Mouse (Mus musculus) gonadal fat pad, adult 2 months (tissue): ENCODE results near the gene Gjc2. TPM values are rescaled to one million over a fixed set of nuclear protein-coding genes. Genes with fewer than 3 reads are reported as not detected.

Experiments used
- DNase-seq: peaks from one replicate; pipeline ENCODE4 v3.0.0-alpha.2; 2012; ENCODE audit warnings: low read depth
- polyA plus RNA-seq: library from polyadenylated mRNA; depleted of rRNA; stranded (reverse); fragments of >200 nt; gene quantifications from 2 replicates; pipeline ENCODE4 v1.2.3, GENCODE M21; 2012

Gene Gjc2
- polyA plus RNA-seq, 1 experiment: 2.8 TPM

- DNase-seq: no peak
Observed at GRCm38 (mm10) chr11:59208153-59208831, 25.3 kb upstream of the Gjc2 start, which contains the start of gene 2310033P09Rik. Gene 2310033P09Rik, plus strand, starts transcription at chr11:59208321.

DNA sequence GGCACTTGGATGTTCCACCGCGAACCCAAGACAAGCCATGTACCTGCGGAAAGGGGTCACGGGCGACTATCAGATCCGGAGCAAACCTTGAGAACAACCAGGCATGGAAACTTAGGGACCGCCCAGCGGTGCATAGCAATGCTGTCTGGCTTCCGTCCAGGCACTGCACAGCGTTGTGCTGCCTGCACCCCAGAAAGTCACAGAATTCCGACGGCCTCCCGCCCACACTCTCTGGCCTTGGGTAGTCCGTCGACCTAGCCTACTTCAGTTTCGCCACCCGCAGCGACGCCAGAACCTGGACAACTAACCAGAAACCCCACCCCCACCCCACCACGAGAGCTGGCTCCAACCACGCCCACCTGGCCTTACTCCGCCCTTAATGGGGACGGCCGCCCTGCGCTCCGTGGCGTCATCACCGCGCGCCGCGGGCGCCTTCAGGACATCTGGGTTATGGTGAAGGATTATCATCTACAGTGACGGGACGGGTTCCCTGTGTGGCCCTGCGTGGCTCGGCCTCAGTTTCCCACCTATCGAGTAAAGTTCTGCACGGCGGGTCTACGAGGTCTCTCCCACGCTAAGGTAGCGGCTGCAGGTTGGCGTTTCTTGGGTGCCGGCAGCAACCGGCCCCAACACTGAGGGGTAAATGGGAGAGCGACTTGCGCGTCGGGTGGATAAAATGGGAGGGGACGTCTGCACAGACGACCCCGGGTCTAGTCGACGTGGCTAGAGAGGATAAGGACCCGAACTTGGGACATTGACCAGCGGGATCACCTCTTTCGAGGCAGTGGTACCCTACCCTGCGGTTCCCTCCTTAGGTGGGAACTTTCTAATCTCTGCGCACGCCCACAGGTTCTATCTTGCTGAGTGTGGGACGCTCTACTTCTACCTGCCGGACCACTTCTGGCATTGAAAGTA lies 19.3 kb upstream of the Gjc2 start, which contains the start of gene Mrpl55:
Mrpl55 (plus strand) TSS at position 406 of the 915 bp plus-strand sequence.
- no peak for DNase-seq

GRCm38 (mm10) chr11:59201216-59202002 lies 18.4 kb upstream of the Gjc2 start:
- no peak for DNase-seq

- no peak for DNase-seq
Observed at GRCm38 (mm10) chr11:59196230-59196629, 13.2 kb upstream of the Gjc2 start.

DNA sequence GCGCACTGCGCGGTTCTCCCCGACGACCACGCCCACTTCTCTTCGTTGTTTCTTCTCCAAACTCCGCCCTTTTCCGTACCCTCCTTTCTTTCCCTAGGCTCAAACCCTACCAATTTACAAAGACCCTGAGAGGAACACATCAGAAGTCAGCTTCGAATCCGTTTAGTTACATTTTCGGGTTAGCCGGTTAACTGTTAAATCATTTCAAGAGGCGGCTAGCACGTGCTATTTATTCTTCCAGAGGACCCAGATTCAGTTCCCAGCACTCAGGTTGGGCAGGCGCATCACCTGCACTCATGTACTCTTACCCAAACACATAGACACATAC lies 9.0 kb upstream of the Gjc2 start, which contains the start of gene Guk1:
Guk1 (minus strand) TSS at position 154 of the 328 bp plus-strand sequence.
- DNase-seq: no peak

GRCm38 (mm10) chr11:59191231-59192058 lies 8.4 kb upstream of the Gjc2 start:
- no peak for DNase-seq

- no peak for DNase-seq
Observed at GRCm38 (mm10) chr11:59187706-59188105, 4.7 kb upstream of the Gjc2 start.

DNA sequence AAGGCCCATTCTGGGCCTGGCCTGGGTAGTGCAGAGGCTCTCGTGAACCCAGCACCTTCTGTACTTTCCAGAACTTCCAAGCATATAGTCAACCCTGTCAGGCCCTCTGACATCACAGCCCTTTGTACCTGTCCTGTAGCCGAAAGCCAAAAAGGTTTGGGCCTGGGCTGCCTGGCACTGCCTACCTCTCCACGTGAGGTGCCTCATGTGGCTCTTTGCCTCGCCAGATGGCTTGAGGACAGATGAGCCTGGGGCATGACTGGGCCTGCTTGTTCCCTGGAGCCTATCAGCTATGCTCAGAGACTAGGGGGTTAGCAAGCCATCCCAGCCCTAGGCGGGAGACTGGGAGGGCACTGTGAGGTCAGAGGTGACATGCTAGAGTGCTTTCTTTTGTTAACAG lies 2.5 kb upstream of the Gjc2 start:
- DNase-seq: no peak

- DNase-seq: no peak
Observed at GRCm38 (mm10) chr11:59183821-59184220, 808 bp upstream of the Gjc2 start.

DNA sequence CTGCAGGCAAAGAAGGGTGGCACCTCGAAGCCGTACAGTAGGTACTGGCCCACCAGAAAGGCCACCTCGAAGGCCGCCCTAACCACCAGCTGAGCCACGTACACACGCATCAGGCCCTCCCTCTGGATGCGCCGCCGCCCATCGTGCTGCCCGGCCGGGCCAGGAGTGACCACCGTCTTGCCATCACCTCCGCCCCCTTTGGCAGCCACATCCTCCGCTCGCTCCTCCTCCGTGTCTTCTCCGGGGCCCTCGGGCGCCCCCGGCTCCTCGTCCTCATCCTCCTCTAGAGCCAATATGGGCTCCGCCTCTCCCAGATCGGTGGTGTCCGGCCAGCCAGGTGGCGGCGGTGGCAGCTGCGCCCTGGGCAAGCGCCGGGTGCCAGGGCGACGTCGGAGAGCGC lies 6.1 kb downstream of the Gjc2 start:
- DNase-seq: no peak

DNA sequence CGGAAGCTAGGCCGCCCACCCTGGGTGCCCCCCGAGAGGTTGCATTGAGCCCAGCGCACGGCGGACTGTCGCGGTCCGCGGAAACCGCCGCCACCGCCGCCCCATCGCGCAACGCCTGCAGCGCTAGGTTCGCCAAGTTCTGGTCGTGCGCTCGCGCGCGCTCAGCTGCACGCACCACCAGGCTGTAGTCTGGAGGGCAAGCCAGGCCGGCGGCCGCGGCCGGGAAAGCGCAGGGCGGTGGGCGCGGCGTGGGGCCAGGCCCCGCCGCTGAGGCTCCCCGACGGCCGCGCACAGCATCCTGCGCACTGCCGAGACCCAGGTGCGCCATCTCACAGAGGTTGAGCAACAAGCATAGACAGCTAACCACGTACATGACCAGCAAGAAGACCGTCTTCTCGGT lies 6.5 kb downstream of the Gjc2 start:
- DNase-seq: no peak

GRCm38 (mm10) chr11:59174189-59174838 lies 8.7 kb downstream of the Gjc2 start:
- DNase-seq: no peak

DNA sequence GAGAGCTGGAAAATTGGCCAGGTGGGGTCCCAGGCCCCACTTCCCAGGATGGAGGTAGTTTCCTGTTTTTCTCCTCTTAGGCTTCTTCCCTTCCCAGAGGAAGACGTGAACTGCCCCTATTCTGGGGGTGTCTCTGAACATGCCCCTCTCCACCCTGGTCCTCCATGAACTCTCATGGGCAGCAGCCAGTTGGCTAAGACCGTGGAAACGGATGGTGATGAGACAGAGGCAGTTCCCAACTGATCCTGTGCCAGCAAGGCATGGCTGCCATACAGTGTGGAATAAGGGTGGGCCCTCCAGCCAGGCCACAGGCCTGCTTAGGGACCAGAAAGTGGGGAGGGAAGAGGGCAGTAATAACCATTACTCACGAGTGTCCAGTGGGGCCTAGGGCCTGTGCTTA lies 12.5 kb downstream of the Gjc2 start:
- no peak for DNase-seq

DNA sequence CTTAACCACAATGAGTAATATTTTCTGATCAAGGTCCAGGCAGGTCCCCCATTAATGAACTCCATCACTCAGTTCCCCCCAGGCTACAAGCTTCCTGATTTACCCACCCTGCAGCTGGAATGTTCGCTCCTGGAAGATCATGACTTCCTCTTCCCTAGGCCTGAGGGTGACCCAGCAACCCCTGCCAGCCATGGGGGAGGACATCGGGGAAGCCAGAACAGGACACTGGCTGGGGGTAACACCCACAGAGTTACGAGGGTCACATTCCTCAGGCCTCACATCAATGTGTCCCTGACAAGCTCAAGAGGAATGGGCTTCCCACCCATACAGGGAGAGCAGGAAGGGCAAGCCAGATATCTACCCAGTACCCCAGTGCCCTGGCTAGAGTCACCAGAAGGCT lies 13.2 kb downstream of the Gjc2 start:
- no peak for DNase-seq

DNA sequence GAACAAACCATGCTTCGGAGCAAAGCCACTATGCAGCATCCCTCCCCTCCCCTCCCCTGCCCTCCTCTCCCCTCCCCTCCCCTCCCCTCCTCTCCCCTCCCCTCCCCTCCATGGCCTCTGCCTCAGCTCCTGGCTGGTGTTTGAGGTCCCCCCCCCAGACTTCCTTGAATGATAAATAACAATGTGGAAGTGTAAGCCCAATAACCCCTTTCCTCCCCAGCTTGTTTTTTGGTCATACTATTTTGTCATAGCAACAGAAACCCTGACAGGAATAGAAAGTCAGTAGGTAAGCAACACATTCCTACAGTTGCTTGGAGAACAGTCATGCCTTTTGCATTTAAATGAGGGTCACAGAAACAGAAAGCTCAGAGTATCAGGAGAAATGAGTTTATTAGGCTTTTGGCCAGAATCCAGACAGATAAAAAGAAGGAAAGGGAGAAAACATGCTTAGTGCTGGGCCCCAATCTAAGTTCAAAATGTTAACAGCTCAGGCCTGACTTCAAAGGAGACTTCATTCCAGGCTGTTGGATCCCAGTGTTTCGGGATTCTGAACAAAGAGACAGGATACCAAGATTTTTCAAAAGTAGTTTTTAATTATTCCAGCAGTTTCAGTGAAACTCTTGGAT lies 17.3 kb downstream of the Gjc2 start:
- no peak for DNase-seq

DNA sequence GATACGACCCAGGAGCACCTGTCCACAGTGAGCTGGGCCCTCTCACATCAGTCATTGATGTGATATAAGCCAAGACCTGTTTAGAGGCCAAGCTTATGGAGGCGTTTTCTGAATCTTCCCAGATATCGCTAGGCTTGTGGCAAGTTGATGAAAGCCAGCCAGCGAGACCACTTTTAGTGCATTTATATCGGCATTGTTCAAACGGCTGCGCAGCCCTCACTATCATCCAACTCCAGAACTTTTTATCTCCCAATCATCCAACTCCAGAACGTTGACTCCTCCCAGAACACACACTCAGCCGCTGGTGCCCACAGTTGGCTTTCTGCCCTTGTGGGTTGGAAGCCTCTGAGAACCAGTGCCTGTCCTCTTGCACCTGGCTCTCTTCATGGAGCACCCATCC lies 18.6 kb downstream of the Gjc2 start:
- no peak for DNase-seq

DNA sequence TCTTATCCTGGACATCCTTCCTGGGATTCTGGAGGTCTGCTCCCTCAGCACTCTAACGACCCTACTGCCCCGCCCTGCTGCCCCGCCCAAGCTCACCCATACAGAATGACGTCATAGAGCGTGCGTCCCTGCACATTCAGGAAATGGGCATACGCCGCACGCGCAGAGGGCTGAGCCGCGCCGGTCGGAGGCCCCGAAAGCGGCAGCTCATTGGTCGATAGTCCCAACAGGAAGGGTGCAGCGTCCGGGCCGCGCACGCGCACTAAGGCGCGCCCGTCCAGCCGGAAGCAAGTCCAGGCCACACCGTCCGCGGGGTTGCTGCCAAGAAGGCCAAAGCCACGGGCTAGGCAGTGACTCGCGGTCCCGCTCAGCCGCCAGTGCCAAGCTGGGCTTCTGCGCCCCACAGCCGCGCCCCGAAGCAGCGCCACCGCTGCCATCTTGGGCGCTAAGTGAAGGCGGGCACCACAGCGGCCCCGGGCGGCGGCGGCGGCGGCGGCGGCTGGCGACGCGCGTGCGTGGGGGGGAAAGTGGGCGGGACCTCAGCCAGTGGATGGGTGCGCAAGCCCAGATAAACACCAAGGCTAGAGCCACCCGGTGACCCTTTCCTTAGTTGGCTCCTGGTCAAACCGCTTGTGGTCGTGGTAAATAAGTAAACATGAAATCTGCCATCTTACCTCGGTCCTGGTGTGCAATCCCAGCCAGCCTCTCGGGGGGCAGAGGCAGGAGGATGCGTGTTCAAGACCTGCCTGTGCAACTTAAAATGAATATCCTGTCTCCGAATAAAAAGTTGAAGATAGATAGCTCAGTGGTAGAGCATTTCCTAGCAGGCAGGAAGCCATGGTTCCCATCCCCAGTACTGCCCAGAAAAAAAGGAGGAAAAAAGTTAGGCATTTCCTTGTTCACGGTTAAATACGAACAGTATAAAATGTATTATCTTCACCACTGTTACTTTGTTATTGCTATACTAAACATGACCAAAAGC lies 19.5 kb downstream of the Gjc2 start, which contains the start of gene Iba57:
Iba57 (minus strand) TSS at position 485 of the 982 bp plus-strand sequence.
- no peak for DNase-seq

DNA sequence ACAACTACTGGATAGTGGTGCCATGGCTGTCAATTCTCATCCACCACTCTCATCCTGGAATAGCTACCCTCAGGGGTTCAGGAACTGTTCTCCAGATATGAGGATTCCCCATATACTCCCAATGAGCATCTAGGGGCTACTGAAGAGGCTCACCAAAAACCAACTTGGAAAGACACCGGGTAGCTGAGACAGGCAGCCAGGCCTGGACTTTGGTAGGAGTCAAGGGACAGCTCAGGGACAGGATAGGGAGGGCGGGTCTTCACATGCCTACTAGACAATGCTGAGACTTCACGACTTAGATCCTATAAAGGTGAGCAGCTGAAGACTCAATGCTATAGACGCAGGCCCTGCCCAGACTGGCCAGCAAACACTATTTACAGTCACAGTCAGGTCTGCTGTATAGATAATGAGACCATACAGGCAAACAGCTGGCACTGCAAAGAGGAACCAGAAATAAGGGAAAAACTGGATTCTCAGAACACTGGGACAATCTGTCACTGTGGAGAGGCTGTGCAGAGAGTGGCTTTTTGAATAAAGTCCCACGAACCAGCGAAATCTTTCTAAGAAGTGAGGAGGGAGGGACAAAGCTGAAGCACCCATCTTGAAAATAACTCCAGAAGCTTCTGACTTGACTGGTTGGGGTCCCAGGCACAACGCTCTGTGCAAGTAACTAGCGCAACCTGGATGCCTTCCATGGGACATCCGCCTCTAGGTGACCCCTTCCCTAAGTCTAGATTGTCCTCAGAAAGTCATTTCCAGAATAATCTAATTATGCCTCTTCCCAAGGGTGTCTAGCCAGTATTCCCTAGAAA lies 20.4 kb downstream of the Gjc2 start:
- DNase-seq: no peak
